Mouse (Mus musculus): ENCODE measurements around the gene Kctd3. TPM values are rescaled to one million over a fixed set of nuclear protein-coding genes. Genes with fewer than 3 reads are reported as not detected.
"Not testable (repeated sequence)": the region's sequence is repeated elsewhere in the genome, so short reads cannot be mapped to it uniquely, and the experiment has no call there.

The Kctd3 gene
- total RNA-seq (2022): 10 to 100 TPM; 72.1 to 93.0 (median 81.4) TPM

DNA sequence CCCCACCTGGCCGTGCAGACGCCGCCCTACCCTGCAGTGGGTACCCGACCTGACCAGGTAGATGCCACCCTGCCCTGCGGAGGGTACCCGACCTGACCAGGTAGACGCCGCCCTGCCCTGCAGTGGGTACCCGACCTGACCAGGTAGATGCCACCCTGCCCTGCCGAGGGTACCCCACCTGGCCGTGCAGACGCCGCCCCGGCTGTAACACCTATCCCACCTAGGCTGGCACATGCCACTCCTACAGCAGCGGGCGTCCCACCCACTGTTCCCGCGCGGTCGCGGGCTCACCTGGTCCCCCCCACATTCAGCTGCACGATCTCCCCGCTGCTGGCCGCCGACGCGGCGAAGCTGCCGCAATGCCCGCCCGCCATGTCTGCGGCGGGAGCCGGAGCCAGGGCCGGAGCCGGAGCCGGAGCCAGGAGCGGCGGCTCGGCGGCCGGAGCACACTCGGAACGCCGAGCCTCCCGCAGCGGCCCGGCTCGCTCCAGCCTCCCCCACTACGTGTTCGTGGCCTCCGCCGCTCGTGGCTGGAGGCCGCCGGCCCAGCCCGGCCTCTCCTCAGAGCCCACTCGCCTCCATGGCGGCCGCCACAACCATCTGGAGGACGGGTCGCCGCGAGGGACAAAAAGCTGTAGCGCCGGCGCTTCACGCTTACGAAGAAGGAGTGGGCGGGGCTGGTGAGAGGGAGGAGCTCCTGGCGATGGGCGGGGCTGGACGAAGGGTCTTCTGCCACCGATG is at the start of gene Kctd3:
Kctd3 (minus strand) TSS at position 603 of the 741 bp plus-strand sequence.
- peak; percentile 94 to 97 for DNase-seq (ENCODE audit: low spot score in 2 of 2)

DNA sequence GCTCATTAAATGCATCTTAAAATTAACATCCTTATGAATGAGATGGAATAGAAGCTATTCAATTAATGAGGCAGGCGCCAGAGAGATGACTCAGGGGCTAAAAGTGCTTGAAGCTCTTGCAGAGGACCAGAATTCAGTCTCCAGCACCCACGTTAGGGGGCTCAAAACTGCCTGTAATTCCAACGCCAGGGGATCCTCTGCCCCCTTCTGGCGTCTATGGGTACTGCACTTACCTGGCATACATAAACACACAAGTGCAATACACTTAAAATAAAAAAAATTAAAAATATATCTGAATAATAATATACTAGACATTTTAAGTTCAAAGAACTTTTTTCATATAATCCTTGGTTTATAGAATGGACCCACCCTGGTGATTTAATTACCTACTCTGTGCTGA is 49.8 kb upstream of the Kctd3 start:
- no peak for DNase-seq (ENCODE audit: low spot score in 2 of 2)

DNA sequence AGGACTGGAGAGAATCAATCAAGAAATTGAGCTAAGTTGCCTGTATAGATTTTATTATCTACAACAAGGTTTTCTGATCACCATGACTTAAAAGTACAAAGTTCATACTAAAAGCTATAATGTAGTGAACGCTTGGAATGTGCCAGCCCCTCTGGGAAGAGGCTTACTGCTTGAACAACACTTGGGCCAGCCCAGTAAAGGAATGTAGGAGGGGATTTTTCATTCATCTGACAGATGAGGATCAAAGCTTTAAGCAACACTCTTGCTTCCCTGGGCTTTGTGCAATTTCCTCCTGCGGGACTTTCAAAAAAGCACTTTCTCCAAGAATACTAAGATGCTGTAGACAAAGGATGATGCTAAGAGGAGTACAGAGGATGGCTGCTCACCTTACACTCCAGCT is 48.3 kb upstream of the Kctd3 start:
- DNase-seq (ENCODE audit: low spot score in 2 of 2): no peak

DNA sequence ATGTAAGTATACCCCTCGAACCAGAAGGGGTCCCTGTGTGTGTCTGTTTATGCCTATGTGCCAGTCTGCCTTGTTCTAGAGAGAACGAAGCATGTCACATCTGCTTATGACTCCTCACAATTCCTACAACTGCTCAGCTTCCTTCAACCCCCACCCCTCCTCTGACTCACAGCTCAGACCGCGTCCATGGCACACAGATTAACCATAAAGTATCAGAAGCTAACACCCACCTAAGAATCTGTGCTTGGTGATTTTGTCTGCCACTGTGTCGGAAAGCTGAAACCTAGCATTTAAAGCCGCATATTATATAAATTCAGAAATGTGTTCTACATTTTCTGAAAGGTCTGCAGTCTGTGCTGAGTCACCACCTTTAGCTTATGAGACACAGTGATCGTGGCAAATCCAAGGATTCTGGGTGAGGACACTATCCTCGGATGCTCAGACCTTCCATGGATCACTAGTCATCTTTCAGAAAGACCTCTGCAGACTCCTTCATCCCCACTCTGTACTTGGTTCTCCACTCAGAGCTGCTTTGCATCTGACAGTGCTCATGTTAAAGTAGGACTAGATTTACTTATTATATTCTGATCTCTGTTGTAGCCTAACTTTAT is 47.4 kb upstream of the Kctd3 start:
- peak; percentile 9 to 75 for DNase-seq (ENCODE audit: low spot score in 2 of 2)

DNA sequence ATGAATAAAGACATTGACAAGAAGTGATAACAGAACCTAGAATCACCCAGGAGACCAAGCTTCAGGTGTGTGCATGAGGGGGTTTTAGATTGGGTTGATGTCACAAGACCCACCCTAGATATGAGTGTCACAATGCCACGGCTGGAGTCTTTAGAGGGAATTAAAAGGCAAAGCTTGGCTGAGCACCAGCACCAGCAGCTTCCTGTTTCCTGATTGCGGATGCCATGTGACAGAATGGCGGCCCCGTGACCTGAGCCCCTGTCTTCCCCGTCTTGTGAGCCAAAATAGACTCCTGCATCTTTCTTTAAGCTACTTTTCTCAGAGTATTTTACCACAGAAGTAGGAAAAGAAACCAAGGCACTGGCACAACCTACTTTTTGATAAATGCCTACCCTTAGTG is 46.5 kb upstream of the Kctd3 start:
- DNase-seq (ENCODE audit: low spot score in 2 of 2): no peak

- DNase-seq (ENCODE audit: low spot score in 2 of 2): no peak
Measured at GRCm38 (mm10) chr1:189052189-189052588, 44.5 kb upstream of the Kctd3 start.

DNA sequence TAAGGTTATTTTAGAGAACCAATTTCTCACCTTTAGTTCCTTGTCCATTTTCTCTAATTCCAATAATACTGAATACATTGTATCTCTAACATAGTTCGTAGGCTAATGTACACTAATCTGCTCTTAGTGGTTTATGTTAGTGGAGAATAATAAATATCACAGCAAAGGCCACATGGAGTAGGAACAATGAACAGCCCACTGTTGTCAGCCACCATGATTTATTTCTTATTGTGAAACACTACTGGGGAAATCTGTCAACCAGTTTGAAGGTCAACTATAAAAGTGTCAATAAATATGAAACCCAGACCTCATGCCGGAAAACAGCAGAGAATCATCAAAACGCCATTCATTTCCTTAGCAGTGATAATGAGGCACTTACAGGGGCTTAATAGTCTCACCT is 42.5 kb upstream of the Kctd3 start:
- DNase-seq (ENCODE audit: low spot score in 2 of 2): no peak

- no peak for DNase-seq (ENCODE audit: low spot score in 2 of 2)
Measured at GRCm38 (mm10) chr1:189048331-189048730, 40.7 kb upstream of the Kctd3 start.

GRCm38 (mm10) chr1:189047918-189048317 is 40.3 kb upstream of the Kctd3 start:
- DNase-seq (ENCODE audit: low spot score in 2 of 2): no peak

DNA sequence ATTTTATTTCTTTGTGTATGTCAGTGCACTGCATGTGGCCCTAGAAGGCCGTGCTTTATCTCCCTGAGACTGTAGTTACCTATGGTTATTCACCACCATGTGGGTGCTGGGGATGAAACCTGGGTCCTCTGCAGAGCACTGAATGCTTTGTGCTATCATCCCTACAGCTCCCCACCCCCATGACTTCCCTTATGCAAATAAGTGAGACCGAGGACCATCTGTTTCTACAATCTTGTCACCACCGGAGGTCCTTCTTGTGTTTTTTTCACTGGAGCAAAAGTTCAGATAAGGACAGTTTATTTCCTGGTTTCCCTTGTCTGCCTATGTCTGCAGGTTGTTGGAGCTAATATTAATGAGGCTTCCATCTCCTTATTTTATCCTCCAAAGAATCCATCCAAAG is 39.2 kb upstream of the Kctd3 start:
- DNase-seq (ENCODE audit: low spot score in 2 of 2): no peak

GRCm38 (mm10) chr1:189046301-189046700 is 38.7 kb upstream of the Kctd3 start:
- DNase-seq (ENCODE audit: low spot score in 2 of 2): no peak

DNA sequence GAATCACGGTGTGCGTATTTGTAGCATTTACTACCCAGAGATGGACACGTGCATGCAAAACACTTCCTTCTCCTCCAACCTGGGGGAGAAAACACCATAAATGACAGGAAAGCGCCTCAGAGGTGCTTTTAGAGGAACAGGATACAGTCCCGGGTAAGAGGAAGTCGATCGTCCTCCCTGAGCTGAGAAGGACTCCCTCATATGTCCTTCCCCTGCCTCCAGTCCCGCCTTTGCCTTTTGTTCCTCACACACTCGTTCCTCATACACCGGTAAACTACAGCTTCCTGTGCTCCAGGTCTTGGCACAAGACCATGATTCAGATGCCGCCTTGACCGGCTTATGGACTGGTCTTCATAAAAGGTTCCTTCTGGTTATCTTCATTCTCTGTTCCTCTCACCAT is 33.6 kb upstream of the Kctd3 start:
- DNase-seq (ENCODE audit: low spot score in 2 of 2): no peak

DNA sequence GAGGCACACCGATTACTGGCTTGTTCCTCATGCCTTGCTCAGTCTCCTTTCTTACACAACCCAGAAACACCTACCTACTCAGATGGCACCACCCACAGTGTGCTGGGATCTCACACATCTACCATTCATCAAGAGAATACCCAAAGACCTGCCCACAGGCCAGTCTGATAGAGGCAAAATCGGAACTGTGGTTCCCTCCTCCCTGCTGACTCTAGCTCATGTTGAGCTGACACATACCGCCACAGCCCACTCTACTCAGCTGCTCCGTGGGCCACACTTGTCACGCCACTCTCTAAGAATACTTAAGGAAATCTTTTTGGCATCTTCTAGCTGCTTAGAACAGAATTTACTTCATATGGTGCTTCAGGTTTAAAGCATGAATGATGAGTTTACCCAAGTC is 31.7 kb upstream of the Kctd3 start:
- peak in 1 of 2 experiments; percentile 91 for DNase-seq (ENCODE audit: low spot score in 2 of 2)

GRCm38 (mm10) chr1:189032817-189033216 is 25.2 kb upstream of the Kctd3 start:
- not testable (repeated sequence) for DNase-seq (ENCODE audit: low spot score in 2 of 2)

- DNase-seq (ENCODE audit: low spot score in 2 of 2): no peak
Measured at GRCm38 (mm10) chr1:189030975-189031374, 23.3 kb upstream of the Kctd3 start.

DNA sequence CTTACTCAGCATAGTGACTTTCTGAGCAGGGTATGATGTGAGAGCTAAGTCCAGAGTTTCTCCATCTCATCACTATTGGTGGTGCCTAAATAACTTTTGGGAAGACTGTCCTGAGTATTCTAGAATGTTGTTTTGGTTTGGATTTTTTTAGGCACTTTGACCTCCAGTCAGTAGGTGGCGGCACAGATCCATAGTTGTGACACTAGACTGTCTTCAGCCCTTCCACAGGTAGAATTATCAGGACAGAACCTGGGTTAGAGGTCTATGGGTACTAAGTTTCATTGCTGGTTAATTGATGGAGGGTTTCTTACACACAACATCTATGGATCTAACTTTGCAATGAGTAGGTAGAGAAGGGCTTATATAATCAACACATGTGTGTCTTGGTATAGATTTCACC is 20.6 kb upstream of the Kctd3 start:
- DNase-seq (ENCODE audit: low spot score in 2 of 2): no peak

DNA sequence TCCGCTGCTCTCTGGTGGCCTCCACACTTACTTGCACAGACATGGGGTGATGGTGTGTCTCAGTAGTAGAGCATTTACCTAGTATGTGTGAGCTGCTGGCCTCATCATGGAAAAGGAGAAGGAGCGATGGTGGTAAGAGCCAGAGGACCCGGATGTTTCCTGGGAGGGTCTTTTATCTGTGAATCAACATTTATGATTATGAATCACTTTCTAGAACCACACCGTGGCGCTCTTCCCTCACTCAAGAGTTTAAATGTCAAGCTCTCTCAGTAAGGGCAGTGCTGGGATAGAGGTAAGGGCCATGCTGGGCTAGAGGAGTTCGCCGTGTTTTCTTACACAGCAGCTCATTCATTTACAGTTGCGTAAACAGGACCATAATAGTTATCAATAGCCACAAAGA is 19.2 kb upstream of the Kctd3 start:
- no peak for DNase-seq (ENCODE audit: low spot score in 2 of 2)

DNA sequence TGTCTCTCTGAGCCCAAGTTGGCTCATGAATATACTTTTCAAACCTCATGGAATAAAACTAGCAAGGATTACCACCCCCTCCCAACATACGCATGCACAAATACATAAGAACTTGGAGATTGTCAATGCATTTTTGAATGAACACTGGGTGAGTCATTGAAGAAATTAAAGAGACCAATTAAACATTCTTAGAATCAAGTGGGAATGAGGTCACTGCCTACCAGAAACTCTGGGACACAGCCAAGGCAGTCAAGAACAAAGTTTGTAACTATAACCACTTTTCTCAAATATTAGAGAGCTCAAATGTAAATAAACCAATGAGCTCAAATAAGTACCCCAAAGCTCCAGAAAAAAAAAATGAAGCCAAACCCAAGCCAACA is 16.1 kb upstream of the Kctd3 start:
- no peak for DNase-seq (ENCODE audit: low spot score in 2 of 2)

- DNase-seq (ENCODE audit: low spot score in 2 of 2): no peak
Measured at GRCm38 (mm10) chr1:189022925-189023700, 15.5 kb upstream of the Kctd3 start.

- DNase-seq (ENCODE audit: low spot score in 2 of 2): peak in 1 of 2 experiments; percentile 42
Measured at GRCm38 (mm10) chr1:189015372-189015771, 7.7 kb upstream of the Kctd3 start.

GRCm38 (mm10) chr1:189013587-189013921 is 5.9 kb upstream of the Kctd3 start:
- no peak for DNase-seq (ENCODE audit: low spot score in 2 of 2)

GRCm38 (mm10) chr1:189012846-189013586 is 5.4 kb upstream of the Kctd3 start:
- DNase-seq (ENCODE audit: low spot score in 2 of 2): no peak

All from left cerebral cortex, adult 8-10 months (tissue).